Mouse (Mus musculus): ENCODE measurements around the gene Crhr2.

DNA sequence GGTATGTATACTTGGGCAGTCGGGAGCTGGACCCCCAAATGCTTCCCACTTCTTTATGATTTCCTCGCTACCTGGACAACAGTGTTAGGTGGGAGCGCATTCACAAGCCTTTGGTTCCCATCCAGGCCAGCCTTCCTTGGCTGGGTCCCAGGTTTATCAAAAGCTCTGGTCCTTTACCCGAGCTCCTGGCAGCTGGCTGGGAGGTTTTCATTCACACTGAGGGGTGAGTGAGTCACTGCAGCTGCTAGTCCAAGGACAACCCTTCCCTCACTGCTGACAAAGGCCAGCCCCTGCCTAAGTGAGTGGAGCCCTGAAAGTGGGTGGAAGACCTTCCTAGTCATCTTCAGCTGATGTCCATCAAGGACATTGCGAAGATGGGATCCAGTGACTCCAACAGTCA, 34.8 kb downstream of the Crhr2 start:
- TF ChIP-seq POLR2A (IDR thresholded peaks at IDR 0.05; ENCODE audit: insufficient read length, low read depth): no peak
- peak; percentile 66 to 86 (median 77) for TF ChIP-seq MYOG (IDR thresholded peaks at IDR 0.05; ENCODE audit: control insufficient read depth in 1 of 3, insufficient read depth in 1 of 3, insufficient read length in 2 of 3, low read depth in 2 of 3)
- no peak for TF ChIP-seq TCF12 (IDR thresholded peaks at IDR 0.05; ENCODE audit: insufficient read depth, poor library complexity, severe bottlenecking)
- no peak for TF ChIP-seq USF1 (IDR thresholded peaks at IDR 0.05; ENCODE audit: low read depth)
- TF ChIP-seq MAX (IDR thresholded peaks at IDR 0.05; ENCODE audit: low read depth): no peak
- peak; percentile 14 to 91 (median 81) for TF ChIP-seq MYOD1 (IDR thresholded peaks at IDR 0.05; ENCODE audit: control insufficient read depth in 1 of 3, insufficient read length in 2 of 3, low read depth in 2 of 3)
- TF ChIP-seq POLR2AphosphoS2 (IDR thresholded peaks at IDR 0.05; ENCODE audit: insufficient read length, low read depth): no peak
- TF ChIP-seq TCF3 (IDR thresholded peaks at IDR 0.05; ENCODE audit: insufficient read length, low read depth): no peak
- TF ChIP-seq E2F4 (IDR thresholded peaks at IDR 0.05; ENCODE audit: insufficient read depth): no peak
- no peak for TF ChIP-seq SRF (IDR thresholded peaks at IDR 0.05; ENCODE audit: control insufficient read depth, insufficient read length, low read depth)
